Mouse (Mus musculus): Measurements from ENCODE around the gene Rcn3.

DNA sequence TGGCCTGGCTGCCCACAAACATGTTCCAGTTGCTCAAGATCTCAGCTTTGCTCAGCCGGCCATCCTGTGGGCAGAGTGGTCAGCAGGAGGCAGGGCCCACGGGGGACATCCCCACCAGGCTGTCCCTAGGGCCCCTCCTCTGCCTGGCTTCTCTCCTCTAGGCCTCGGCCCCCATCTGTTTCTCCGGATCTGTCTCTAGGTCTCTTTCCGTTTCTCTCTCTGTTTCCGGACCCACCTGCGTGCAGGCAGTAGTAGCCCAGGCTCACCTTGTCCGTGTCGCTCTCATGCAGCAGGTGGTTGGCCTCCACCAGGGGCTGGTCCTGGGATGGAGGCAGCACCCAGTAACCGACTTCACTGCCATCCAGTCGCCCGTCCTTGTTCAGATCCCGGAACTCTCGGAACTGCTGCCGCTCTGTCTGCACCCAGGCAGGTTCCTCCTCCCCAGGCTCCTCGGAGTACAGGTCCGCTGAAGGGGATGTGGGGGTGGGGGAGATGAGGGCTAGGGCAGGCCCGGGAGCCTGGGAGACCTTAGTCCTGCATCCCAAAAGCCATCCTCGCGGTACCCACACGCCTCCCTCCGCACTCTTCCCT lies 8.6 kb downstream of the Rcn3 start:
- TF ChIP-seq POLR2A (IDR thresholded peaks at IDR 0.05; ENCODE audit: extremely low read depth, insufficient read depth, low read length): no peak
- TF ChIP-seq CTCF (IDR thresholded peaks at IDR 0.05; ENCODE audit: extremely low read depth, insufficient read depth, low read length): no peak

Measured in cortical plate, adult 2 months (tissue).